Mouse (Mus musculus) adrenal gland, postnatal 36 days (tissue): ENCODE measurements at regions not wholly inside any gene's neighbourhood (a gene's known extent, or its start where the extent isn't known, plus 50 kb on each side); places are given as distances from the start of the nearest gene placed in this dataset.
"Not testable (repeated sequence)": the region's sequence is repeated elsewhere in the genome, so short reads cannot be mapped to it uniquely, and the experiment has no call there.

ENCODE experiments used
- DNase-seq, 2 experiments: peaks; one replicate each; pipeline ENCODE4 v3.0.0; 2021; ENCODE audit warnings: mixed read lengths in 1 of 2

- DNase-seq = no peak
These were observed 317.3 kb upstream of the 4933412E24Rik start for GRCm38 (mm10) chr15:60333573-60334306.

- DNase-seq = no peak
These were observed 301.2 kb upstream of the 4933412E24Rik start for GRCm38 (mm10) chr15:60317577-60317976.

- no peak for DNase-seq
These were observed 298.8 kb upstream of the 4933412E24Rik start for GRCm38 (mm10) chr15:60315210-60315609.

- DNase-seq = no peak
These were observed 293.5 kb upstream of the 4933412E24Rik start for GRCm38 (mm10) chr15:60309909-60310308.

- DNase-seq = no peak
These were observed 292.6 kb upstream of the 4933412E24Rik start for GRCm38 (mm10) chr15:60308968-60309367.

- no peak for DNase-seq
These were observed 291.7 kb upstream of the 4933412E24Rik start for GRCm38 (mm10) chr15:60308126-60308525.

GRCm38 (mm10) chr15:60303501-60303900 is 287.1 kb upstream of the 4933412E24Rik start:
- DNase-seq = no peak

GRCm38 (mm10) chr15:60301939-60302338 is 285.5 kb upstream of the 4933412E24Rik start:
- DNase-seq = no peak

GRCm38 (mm10) chr15:60285321-60285720 is 268.9 kb upstream of the 4933412E24Rik start:
- no peak for DNase-seq

GRCm38 (mm10) chr15:60280378-60280777 is 264.0 kb upstream of the 4933412E24Rik start:
- DNase-seq = no peak

- DNase-seq = not testable (repeated sequence)
These were observed 237.2 kb upstream of the 4933412E24Rik start for GRCm38 (mm10) chr15:60253661-60254060.

- no peak for DNase-seq
These were observed 210.0 kb upstream of the 4933412E24Rik start for GRCm38 (mm10) chr15:60226335-60226938.

GRCm38 (mm10) chr15:60195070-60195469 is 178.7 kb upstream of the 4933412E24Rik start:
- DNase-seq = no peak

- no peak for DNase-seq
These were observed 176.7 kb upstream of the 4933412E24Rik start for GRCm38 (mm10) chr15:60193157-60193556.

GRCm38 (mm10) chr15:60187002-60187715 is 170.7 kb upstream of the 4933412E24Rik start:
- no peak for DNase-seq

- no peak for DNase-seq
These were observed 125.2 kb upstream of the 4933412E24Rik start for GRCm38 (mm10) chr15:60141554-60142070.

GRCm38 (mm10) chr15:60136671-60137070 is 120.3 kb upstream of the 4933412E24Rik start:
- no peak for DNase-seq

GRCm38 (mm10) chr15:60134515-60134914 is 118.1 kb upstream of the 4933412E24Rik start:
- no peak for DNase-seq

- DNase-seq = no peak
These were observed 116.3 kb upstream of the 4933412E24Rik start for GRCm38 (mm10) chr15:60132701-60133100.

GRCm38 (mm10) chr15:60124461-60124860 is 108.0 kb upstream of the 4933412E24Rik start:
- DNase-seq = no peak

GRCm38 (mm10) chr15:60119926-60120325 is 103.5 kb upstream of the 4933412E24Rik start:
- no peak for DNase-seq

- DNase-seq = no peak
These were observed 95.5 kb upstream of the 4933412E24Rik start for GRCm38 (mm10) chr15:60111885-60112284.

GRCm38 (mm10) chr15:60111046-60111445 is 94.6 kb upstream of the 4933412E24Rik start:
- no peak for DNase-seq
